Mouse (Mus musculus): ENCODE results near the gene Ddx20. TPM values are rescaled to one million over a fixed set of nuclear protein-coding genes. Genes with fewer than 3 reads are reported as not detected.

Gene Ddx20
- polyA plus RNA-seq, 1 experiment from 2014 or later: 52.9 TPM

DNA sequence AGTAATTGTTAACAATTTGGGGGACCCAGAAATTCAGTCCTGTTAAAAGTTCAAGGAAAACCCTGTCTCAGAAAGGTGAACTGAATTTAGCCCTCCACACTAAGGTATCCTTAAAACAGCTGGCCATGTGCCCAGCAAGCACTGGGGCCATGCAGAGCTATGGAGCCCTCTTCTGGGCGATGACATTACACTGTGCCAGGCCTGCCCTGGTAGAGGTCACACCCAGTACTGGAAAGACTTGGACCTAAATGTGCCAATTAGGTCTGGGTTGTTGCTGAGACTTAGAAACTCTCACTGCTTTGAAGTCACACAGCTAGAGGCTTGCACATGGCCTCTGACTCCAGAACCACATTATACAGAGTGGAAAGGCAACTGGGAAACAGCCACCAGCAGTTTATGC, 45.2 kb downstream of the Ddx20 start:
- Histone ChIP-seq H3K27me3 (ENCODE audit: control insufficient read depth, insufficient read depth, low read length) (no peaks in the 10 kb centered on the region; the same call in 1 of the 2 replicates), H3K4me2 (ENCODE audit: low read depth, low read length, severe bottlenecking) (no peak overlapping the region), H3K4me1 (replicated peaks; ENCODE audit: control insufficient read depth, insufficient read depth, low read length) (no peaks in the 10 kb centered on the region), H3K27ac (ENCODE audit: low read depth, low read length) (no peak overlapping the region), H3K4me3 (ENCODE audit: low read depth, low read length) (no peak overlapping the region), H3K9me3 (ENCODE audit: control insufficient read depth, low read length) (no peaks in the 10 kb centered on the region), H3K36me3 (ENCODE audit: control insufficient read depth, insufficient read depth, low read length) (no peaks in the 10 kb centered on the region), H3K9ac (ENCODE audit: low read length) (no peak overlapping the region)
- 73% methylated on average over 1 of the region's 1 CpGs for WGBS
- DNase-seq (ENCODE audit: low spot score) (no peak), ATAC-seq (replicated peaks; ENCODE audit: low FRiP score) (no peak; the same call in 1 of the 2 replicates)

DNA sequence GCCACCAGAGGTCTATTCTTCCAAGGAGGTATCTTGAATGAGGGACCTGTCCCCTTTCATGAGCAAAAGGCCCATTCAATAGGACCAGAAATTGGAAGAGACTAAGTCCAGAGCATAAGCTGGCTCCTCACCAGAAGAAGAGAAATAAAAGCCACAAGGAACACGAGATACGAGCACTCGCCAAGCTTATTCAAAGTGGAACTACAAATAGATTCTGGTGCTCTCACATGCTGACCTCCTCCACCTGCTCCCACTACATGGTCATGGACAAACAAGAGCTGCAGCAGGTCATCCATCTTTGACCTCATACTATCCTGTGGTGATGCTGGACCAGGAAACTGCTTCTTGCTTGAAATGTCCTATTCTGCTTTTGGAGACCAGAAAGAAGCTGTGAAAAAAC, 54.4 kb downstream of the Ddx20 start:
- H3K27me3 ChIP-seq (ENCODE audit: control insufficient read depth, insufficient read depth, low read length): no peaks in the 10 kb centered on the region
- ATAC-seq (replicated peaks; ENCODE audit: low FRiP score) (no peak), DNase-seq (ENCODE audit: low spot score) (no peak)
- no peak overlapping the region for H3K4me2 ChIP-seq (ENCODE audit: low read depth, low read length, severe bottlenecking)
- no peaks in the 10 kb centered on the region for H3K9me3 ChIP-seq (ENCODE audit: control insufficient read depth, low read length)
- 80% methylated on average over 3 of the region's 3 CpGs for WGBS
- H3K9ac ChIP-seq (ENCODE audit: low read length): no peak overlapping the region
- H3K4me1 ChIP-seq (replicated peaks; ENCODE audit: control insufficient read depth, insufficient read depth, low read length): no peaks in the 10 kb centered on the region
- H3K4me3 ChIP-seq (ENCODE audit: low read depth, low read length): no peak overlapping the region
- no peaks in the 10 kb centered on the region for H3K36me3 ChIP-seq (ENCODE audit: control insufficient read depth, insufficient read depth, low read length)
- H3K27ac ChIP-seq (ENCODE audit: low read depth, low read length): no peak overlapping the region

DNA sequence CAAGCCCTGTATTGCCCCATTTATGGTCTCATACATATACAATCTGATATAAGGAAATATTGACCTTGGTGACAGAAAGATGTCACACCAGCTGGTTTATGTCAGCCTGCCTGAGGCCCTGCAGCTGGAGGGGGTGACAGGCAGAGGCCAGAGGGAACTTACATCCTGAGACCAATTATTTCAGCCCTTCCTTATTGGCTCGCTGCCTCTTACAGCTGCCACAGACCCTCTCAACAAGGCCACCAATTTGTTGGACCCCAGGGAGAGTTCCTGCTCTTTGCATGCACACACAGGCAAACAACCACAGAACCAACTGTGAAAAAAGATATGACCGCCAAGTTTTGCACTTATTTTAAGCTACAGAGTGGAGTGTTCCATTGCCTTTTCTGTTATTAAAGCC, 55.1 kb downstream of the Ddx20 start:
- Histone ChIP-seq H3K36me3 (ENCODE audit: control insufficient read depth, insufficient read depth, low read length) (no peaks in the 10 kb centered on the region), H3K27me3 (ENCODE audit: control insufficient read depth, insufficient read depth, low read length) (no peaks in the 10 kb centered on the region), H3K4me3 (ENCODE audit: low read depth, low read length) (no peak overlapping the region), H3K4me1 (replicated peaks; ENCODE audit: control insufficient read depth, insufficient read depth, low read length) (0 out of 2 replicates have a peak, but pooled peaks cover 1% of the 10 kb centered on the region), H3K9me3 (ENCODE audit: control insufficient read depth, low read length) (no peaks in the 10 kb centered on the region), H3K9ac (ENCODE audit: low read length) (no peak overlapping the region), H3K27ac (ENCODE audit: low read depth, low read length) (no peak overlapping the region), H3K4me2 (ENCODE audit: low read depth, low read length, severe bottlenecking) (no peak overlapping the region)
- WGBS: 62% methylated on average over 2 of the region's 2 CpGs
- DNase-seq (ENCODE audit: low spot score) (no peak), ATAC-seq (replicated peaks; ENCODE audit: low FRiP score) (peak; percentile 24; the same call in 1 of the 2 replicates)

Other genes starting within 250 kb of the Ddx20 start
- 1.3 and 2.1 TPM in 2 replicates for gene Kcnd3, start 235.2 kb downstream of the Ddx20 start, polyA plus RNA-seq (2014; fragmentation: Nextera tagmentation; extraction: Ambion mirVana)
- 1.8 and 2.9 TPM in 2 replicates for gene Inka2, start 17.0 kb upstream of the Ddx20 start, polyA plus RNA-seq (2014; fragmentation: Nextera tagmentation; extraction: Ambion mirVana)
- gene Rap1a, start 113.8 kb upstream of the Ddx20 start, polyA plus RNA-seq (2014; fragmentation: Nextera tagmentation; extraction: Ambion mirVana): 75.9 and 84.3 TPM in 2 replicates
- 0.23 TPM in 1 of 2 replicates, not detected in the other for gene Adora3, start 183.3 kb upstream of the Ddx20 start, polyA plus RNA-seq (2014; fragmentation: Nextera tagmentation; extraction: Ambion mirVana)
- gene Tmigd3, start 183.3 kb upstream of the Ddx20 start, polyA plus RNA-seq (2014; fragmentation: Nextera tagmentation; extraction: Ambion mirVana): 0.21 TPM in 1 of 2 replicates, not detected in the other
- gene I830077J02Rik, start 245.1 kb upstream of the Ddx20 start, polyA plus RNA-seq (2014; fragmentation: Nextera tagmentation; extraction: Ambion mirVana): 0.52 and 0.64 TPM in 2 replicates